Mouse (Mus musculus): Measurements from ENCODE around the gene Sec24b. TPM values are rescaled to one million over a fixed set of nuclear protein-coding genes. Genes with fewer than 3 reads are reported as not detected.

The Sec24b gene
- total RNA-seq, 2 experiments from 2014 or later: 9.3 to 17.9 TPM

DNA sequence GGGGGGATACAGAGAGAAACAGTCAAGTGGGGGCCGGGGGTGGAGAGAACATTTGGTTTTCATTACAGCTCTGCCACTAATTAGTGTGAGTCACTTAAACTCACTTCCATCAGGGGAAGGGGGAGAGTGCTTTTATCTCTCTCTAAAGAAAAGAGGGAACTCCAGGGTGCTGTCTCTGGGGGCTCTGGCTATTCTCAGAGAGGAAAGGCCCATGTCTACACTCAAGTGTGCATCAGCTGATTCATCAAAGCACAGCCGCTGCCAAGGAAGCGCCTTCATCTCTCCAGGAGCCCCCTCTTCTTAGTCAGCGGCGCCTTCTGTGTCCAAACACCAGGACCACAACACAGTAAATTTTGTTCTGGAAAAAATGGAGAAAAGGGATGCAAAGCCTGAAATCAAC lies 79.1 kb downstream of the Sec24b start:
- no peak for ATAC-seq (replicated peaks; ENCODE audit: low FRiP score, poor library complexity, severe bottlenecking)

DNA sequence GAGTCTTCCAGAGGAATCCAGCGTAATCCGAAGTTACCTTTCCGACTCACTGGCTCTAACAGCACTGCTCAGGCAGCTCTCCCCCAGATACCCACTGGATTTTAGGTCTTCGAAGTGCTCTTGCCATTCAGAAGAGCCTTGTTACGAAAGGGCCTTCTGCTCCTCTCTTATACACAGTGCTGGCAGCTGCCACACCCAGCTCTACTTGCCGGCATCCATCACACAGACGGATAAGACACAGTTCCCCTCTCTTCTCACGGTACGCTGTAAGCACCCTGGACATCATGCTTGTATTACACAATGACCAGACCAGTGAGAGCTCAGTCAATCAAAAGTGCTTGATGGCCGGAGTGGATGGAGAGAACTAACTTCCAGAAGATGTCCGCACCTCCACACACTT lies 79.6 kb downstream of the Sec24b start:
- no peak for ATAC-seq (replicated peaks; ENCODE audit: low FRiP score, poor library complexity, severe bottlenecking)

DNA sequence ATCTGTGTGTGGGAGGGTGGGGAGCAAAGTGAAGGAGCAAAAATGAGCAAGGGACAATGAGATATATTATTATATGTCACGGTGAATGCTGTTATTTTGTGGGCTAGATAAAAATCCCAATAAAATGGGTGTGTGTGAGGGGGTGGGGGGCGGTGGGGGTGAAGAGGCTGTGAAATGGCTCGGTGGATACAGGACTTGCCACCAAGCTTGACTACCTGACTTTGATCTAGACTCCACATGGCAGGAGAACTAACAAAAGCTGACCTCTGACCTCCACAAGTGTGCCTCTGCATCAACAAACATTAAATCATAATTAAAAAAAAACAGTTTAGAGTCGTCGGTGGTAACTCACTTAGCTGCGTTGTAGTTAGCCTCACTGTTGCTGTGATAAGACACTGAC lies 81.8 kb downstream of the Sec24b start:
- ATAC-seq (replicated peaks; ENCODE audit: low FRiP score, poor library complexity, severe bottlenecking): no peak

DNA sequence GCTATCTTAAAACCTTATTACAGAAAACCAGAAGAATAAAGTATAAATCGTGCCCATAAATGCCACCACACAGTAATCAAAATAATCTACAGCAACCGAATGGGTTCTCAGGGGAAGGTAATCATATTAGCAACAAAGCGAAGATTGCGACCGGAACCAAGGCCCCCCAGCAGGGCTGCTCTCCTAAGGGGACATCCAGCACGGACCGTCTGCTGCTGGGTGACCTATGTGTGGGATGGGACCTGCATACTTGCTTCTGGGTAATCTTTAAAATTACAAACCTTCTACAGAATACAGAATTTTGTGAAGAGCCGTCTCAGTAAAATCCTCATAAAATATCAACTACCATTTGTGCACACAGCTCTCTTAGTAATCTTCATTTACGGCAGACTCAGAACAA lies 82.6 kb downstream of the Sec24b start:
- ATAC-seq (replicated peaks; ENCODE audit: low FRiP score, poor library complexity, severe bottlenecking): no peak

DNA sequence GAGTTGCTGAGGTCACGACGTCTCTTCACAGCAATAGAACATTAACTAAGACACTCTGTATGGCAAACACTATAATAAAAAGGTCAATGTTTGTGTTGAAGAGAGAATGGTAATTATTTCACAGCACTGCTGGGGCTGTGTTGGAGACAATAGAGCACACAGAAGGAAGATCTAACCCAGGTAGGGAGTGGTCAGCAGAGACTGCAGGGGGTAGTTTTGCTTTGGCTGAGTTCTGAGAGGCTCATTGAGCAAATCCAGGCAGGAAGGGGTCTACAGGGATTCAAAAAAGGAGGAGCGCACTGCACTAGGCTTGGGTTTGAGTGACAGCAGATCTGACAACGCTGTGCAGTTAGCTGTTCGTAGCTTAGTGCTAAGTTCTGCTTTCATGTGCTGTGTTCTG lies 85.0 kb downstream of the Sec24b start:
- ATAC-seq (replicated peaks; ENCODE audit: low FRiP score, poor library complexity, severe bottlenecking): no peak

DNA sequence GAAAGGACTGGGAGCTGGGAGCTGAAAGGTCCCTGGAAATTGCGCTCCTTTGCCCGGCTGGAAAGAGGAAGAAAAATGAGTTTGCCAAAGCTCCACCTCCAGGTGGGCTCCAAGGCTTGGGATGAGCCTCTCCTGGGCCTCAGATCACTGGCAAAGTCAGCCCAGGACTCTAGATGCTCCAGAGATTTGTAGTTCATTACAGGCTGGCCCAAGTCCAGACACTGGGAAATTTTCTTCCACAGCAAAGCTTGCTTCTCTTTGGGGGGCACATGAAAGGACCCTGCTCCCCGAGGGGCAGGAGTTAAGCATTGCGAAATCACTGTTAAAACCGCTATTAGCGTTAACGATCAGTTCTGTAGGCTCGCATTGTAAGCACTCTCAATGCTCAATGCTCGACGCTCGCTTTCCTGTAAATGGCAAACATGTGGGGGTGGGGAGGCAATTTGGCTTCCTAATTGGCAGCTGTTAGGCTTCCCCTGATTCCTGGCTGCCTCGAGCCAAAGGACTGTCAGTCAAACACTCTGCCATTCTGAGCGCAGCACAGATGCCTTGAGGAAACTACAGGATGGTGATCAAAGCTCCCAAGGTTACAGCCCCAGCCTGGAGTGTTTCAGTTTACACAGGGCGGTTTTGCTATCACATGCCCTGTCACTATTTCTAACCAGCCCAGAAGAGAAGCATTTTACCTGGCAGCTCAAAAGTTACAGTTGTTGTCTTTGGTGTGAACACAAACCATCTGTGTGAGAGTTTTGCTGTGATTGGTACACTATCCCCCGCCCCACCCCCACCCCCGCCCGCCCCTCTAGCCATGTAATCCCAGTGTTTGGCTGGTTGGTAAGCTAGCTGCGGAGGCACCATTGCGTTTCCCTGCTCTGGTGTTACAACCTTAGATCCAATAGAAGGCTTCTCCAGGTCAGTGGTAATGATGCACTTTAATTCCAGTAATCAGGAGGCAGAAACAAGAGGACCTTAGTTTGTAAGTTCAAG lies 90.5 kb downstream of the Sec24b start:
- ATAC-seq (replicated peaks; ENCODE audit: low FRiP score, poor library complexity, severe bottlenecking): no peak

DNA sequence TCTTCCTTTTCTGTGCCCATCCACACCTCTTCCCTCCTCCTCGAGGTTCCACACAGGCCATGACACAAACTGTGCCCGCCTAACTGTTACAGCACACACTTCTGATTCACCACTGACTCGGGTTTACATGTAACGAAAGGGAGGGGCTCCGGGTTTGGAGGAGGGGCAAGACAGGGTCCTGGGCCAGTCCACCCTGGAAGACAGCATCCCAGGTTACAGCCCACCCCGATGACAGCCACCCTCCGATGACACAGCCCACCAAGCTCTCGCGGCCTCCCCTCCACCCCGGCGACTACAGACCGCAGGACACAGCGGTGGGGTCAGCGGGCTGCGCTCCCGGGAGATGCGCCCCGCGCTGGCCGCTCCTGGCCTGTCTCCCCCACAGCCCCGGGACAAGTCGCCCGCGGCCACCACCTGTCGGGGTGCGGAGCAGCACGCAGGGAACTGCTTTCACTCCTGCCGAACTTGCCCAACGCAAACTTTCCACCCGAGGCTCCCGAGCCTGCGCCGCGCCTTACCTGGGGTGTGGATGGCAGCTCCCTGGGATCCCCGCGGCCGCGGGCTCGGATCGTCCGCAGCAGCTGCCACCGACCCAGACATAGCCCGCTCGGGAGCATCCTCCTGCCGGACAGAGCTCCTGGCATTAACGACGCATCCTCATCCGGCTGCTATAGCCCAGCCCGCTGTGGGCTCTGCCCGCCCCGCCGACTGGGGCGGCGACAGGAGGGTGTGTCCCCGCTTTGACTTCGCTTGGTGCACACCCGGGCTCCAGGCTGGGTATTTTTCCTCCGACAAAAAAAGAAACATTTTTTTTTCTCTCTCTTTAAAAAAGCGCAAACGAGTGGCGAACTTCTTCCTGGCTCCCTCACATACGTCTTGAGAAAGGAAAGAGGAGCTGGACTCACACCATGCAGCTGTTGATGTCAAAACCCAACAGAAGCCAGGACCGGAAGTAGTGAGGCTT lies 91.6 kb downstream of the Sec24b start, which contains the start of gene Mcub:
Gene Mcub (minus strand): TSS at position 775 of the 964 bp plus-strand sequence.
- no peak; the same call in 1 of the 2 replicates for ATAC-seq (replicated peaks; ENCODE audit: low FRiP score, poor library complexity, severe bottlenecking)

DNA sequence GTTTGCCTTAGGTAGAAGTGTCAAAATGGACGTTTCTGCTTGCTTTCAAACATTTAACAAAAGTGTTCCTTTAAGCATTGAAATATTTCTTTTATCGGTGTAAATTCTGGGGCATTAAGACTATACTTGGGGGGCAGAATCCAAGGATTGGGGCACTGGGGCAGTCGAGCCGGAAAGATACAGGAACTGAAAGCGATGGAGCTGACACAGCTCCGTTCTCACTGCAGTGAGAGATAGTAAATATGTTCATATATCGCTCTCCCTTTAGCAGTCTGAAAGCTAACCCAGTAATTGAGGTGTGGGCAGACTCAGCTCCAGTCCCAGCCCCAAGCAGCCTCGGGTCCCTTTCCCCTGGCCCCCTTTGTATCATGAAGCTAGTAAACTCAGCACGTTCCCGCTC lies 92.3 kb downstream of the Sec24b start:
- ATAC-seq (replicated peaks; ENCODE audit: low FRiP score, poor library complexity, severe bottlenecking): no peak

DNA sequence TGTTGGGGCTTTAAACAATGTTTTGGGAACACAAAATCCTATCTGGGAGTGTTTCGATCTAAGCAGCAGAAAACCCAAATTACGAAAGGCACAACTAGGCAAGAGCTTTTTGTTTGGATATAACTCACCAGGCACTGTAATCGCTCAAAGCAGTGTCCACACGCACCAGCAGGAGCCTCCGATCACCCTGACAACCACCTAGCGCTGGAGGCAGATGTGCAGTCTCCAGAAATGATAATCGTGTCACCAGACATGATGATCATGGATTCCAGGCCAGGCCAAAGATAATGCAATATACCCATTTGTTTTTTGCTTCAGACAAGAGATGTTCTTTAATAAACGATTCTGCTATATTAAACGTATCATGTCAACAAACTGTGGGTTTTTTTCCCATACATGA lies 93.5 kb downstream of the Sec24b start:
- ATAC-seq (replicated peaks; ENCODE audit: low FRiP score, poor library complexity, severe bottlenecking): no peak

DNA sequence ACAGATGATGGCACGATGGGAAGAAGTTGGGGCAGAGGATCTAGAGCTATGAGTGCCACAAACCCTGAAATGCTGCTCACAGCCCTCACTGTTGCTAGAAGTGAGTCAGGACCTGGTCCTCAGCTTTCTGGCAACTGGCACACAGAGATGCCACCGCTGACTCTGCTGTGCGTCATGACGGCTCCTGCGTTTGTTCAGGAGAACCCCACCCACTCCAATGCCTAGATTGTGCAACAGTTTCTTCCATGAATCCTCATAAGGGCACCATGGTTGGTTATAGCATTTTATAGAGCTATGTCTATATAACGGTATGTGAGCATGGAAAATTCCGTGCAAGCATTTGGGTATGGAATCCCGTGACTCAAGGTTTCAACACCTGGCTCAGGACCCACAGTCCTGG lies 96.7 kb downstream of the Sec24b start:
- no peak for ATAC-seq (replicated peaks; ENCODE audit: low FRiP score, poor library complexity, severe bottlenecking)

DNA sequence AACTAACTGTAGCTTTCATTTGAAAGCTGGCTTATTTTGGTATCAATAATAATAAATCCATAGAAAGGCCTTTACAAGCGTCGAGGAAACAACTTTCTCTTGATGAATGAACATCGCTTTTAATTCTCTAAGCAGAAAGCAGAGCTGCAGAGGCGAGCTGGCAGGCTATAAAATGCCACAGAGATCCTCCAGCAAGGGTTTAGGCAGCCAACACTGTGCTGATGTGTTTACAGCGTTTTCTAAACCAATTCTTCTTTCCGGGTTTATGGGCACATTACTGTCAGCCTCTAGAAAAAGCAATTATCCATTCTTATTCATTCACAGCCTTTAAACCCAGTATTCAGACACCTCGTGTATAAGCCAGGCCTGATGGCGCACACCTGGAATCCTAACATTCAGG lies 98.8 kb downstream of the Sec24b start:
- no peak for ATAC-seq (replicated peaks; ENCODE audit: low FRiP score, poor library complexity, severe bottlenecking)

DNA sequence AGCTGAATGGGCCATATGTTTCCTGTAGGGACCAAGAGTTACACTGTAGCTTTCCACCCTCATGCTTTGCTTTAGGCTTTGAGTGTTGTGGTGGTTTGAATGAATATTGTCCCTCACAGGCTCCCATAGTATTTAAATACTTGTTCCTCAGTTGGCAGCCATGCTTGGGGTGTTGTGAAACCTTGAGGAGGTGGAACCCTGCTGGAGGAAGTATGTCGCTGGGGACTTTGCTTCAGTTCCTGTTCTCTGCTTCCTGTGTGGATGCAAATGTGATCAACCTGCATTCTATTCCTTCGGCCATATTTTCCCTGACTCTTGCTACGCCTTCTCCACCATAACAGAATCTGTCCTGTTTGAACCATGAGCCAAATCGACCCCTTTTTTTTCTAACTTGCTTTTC lies 108.1 kb downstream of the Sec24b start:
- ATAC-seq (replicated peaks; ENCODE audit: low FRiP score, poor library complexity, severe bottlenecking): no peak

DNA sequence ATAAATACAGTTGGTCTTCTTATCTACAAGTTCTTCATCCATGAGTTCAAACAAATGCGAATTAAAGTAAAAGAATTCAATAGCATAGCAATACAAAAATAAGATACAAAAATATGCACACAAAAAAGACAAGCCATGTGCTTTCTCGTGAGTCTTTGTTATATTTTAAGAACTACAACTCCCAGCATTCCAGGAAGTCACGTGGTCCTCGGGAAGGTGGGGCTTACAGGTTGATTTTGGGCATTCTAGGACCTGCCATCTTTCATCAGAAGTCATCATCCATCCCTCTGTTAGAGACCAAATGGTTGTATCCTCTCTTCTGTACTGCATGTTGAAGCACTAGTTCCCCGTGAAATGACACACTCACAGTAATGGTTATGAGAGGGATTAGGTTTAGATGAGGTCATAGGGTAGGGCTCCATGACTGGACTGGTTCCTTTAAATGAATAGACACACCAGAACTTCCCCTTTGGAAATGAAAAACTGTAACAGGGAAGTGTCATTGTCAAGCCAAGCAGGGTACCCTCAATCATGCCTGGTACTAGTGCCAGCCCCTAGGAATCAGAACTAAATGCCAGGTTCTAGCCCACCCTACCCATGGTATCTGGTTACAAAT lies 112.1 kb downstream of the Sec24b start:
- no peak for ATAC-seq (replicated peaks; ENCODE audit: low FRiP score, poor library complexity, severe bottlenecking)

DNA sequence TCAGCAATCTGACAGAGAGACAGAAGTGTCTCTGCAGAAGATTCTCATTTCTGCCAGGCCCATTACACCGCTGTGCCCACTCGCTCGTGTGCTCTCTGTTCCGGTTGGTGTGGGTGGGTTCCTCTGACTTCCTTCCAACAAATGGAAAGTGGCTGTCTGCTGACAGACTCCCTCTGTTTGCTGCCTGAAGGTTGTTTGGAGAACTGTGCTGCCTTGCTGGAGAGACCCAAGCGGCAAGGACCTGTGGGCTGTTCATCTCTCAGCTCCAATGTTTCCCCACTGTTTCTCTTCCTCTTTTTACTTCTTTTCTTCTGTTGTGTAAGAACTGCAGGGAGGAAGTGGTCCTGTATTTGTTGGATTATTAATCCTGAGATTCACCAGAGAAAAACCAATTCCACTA lies 113.0 kb downstream of the Sec24b start:
- ATAC-seq (replicated peaks; ENCODE audit: low FRiP score, poor library complexity, severe bottlenecking): no peak

DNA sequence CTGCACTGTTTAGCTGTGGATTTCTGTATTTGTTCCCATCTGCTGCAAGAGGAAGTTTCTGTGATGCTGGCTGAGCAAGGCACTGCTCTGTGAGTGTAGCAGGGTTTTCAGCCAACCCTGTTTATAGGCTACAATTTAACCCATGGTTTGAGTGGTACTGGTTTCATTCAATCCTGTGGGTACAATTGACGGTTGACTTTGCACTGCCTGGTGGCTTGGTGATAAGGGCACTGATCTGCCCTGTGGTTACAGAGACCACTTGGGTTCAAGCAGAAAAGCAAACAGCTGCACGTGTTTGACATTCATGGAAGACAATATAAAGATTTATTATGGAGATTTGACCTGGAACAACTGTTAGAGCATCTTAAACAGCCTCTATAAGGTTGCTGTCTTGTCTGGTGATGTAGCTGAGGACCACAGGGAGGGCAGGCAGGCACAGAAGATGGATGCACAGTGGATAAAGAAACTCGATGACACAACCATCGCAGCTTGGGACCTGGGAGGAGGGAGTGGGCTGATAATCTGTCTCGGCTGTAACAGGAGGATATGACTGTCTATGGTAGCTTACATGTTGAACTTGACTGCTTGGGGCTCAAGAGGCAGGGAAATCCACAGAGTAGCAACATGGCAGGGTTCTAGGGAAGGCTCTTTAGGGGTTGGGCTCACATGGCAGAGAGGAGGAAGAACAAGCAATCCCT lies 115.0 kb downstream of the Sec24b start:
- no peak for ATAC-seq (replicated peaks; ENCODE audit: low FRiP score, poor library complexity, severe bottlenecking)

DNA sequence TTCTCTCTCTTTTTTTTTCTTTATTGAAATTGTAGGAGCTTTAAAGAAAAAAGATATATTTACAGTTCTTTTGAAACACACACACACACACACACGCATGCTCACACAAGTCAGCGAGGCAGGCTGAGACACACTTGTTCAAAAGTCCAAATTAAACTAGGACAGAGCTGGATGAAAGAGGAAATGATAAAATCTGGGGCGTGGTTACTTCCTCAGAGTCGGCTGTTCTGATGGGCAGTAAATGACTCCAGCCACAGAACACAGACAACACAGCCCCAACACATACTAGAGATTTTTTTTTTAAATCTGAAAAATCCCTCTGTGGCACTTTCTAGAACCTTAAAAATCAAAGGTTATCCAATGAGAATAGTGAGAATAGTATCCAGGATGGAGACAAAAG lies 117.5 kb downstream of the Sec24b start:
- ATAC-seq (replicated peaks; ENCODE audit: low FRiP score, poor library complexity, severe bottlenecking): no peak

DNA sequence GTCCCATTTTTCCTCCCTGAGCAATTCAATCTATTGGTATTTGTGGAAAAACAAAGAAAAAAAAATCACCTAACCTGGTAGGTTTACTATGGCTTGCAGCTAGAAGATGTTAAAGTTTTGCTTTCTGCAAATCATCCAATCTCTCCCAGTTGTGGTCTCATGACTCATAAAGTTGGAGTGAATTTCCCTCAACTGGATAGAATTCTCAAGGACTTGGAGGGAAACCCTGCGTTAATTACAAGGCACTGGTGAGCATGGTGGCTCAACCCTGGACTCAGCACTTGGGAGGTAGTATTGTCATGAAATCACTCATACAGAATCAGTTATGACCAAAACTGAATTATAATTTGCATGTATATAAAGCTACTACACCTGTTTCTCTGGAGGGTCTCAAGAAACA lies 120.1 kb downstream of the Sec24b start:
- ATAC-seq (replicated peaks; ENCODE audit: low FRiP score, poor library complexity, severe bottlenecking): no peak

DNA sequence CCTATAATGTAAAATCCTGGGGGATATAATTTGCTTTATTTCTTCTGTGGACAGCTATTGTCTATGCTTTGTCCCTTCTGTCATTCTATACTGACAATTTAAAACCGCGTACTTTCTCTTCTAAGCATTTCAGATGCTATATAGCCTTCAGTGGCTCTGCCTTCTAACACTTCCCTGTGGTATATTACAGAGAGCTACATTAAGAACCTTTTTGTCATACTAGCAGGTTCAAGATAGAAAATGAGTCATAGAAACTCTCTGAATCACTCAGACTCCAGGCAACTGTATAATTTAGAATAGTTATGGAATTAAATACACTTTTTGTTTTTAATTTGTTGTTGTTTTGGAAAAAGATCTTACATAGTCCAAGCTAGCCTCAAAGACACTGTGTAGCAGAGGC lies 120.6 kb downstream of the Sec24b start:
- ATAC-seq (replicated peaks; ENCODE audit: low FRiP score, poor library complexity, severe bottlenecking): no peak

DNA sequence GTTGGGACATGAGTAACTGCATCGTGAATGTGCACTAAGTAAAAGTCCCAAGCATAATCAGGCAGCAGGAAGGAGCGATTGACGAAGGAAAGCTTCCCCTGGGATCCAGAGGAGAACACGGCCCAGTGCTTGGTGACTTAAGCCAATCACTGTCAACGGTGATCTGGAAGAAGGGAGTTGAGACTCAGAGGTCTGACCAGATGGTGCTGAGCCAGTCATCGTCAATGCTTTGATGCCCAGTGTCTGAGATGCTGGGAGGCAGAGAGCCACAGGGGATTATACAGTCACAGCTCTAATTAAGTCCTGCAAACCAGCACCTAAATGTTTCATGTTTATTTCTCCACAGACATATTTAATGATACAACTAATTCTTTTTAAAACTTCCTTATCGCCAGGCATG lies 122.3 kb downstream of the Sec24b start:
- no peak for ATAC-seq (replicated peaks; ENCODE audit: low FRiP score, poor library complexity, severe bottlenecking)

DNA sequence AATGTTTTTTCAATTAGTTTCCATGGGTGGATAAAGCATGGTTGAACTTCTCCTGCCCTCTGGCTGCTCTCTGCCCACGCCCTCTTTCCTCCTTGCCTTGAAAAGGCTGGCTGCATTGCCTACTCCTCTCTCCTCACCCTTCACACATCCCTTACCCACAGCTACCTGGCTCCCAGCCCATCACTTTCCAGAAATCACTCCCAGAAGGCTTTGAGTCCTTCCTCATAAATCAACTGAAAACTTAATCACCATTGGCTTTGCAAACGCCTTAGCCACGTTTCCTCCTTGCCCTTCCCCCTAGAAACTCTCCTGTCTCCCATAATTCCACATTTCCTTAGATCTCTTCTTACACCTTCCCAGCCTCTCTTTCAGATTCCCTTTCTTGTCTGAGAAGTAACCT lies 123.5 kb downstream of the Sec24b start:
- no peak for ATAC-seq (replicated peaks; ENCODE audit: low FRiP score, poor library complexity, severe bottlenecking)
